20 mouse cellular contexts compared by ENCODE assay signal in genomic region chr14:118867366-118867765, GRCm38 (mm10).
"Had no signal": no experiment of that assay in that cellular context is flagged by ENCODE, and none has a peak within 500 bp of the region (broad histone marks: within the 10 kb centered on the region; RNA-seq: fewer than 3 reads in every experiment).

No protein-coding gene starts in this region.

- H3K9me3 ChIP-seq: kidney, embryonic 15.5 days; limb, embryonic 10.5 days; limb, embryonic 13.5 days; liver, embryonic 12.5 days; liver, embryonic 15.5 days; midbrain, embryonic 12.5 days; midbrain, embryonic 15.5 days; neural tube, embryonic 12.5 days; neural tube, embryonic 15.5 days had no signal

- H3K4me3 ChIP-seq: kidney, embryonic 15.5 days; limb, embryonic 10.5 days; limb, embryonic 13.5 days; liver, embryonic 12.5 days; liver, embryonic 15.5 days; midbrain, embryonic 12.5 days; midbrain, embryonic 15.5 days; neural tube, embryonic 12.5 days; neural tube, embryonic 15.5 days had no signal

- H3K36me3 ChIP-seq: kidney, embryonic 15.5 days; limb, embryonic 10.5 days; liver, embryonic 12.5 days; liver, embryonic 15.5 days; midbrain, embryonic 12.5 days; midbrain, embryonic 15.5 days; neural tube, embryonic 15.5 days had no signal

- H3K27me3 ChIP-seq: limb, embryonic 13.5 days; liver, embryonic 12.5 days; midbrain, embryonic 12.5 days; midbrain, embryonic 15.5 days; neural tube, embryonic 12.5 days; neural tube, embryonic 15.5 days had no signal

- H3K4me2 ChIP-seq: kidney, embryonic 15.5 days; limb, embryonic 13.5 days; liver, embryonic 12.5 days; liver, embryonic 15.5 days; midbrain, embryonic 12.5 days; midbrain, embryonic 15.5 days; neural tube, embryonic 12.5 days; neural tube, embryonic 15.5 days had no signal

- DNase-seq: kidney, adult 8-10 months; kidney, postnatal 14 days; kidney, postnatal 4 days; liver; lung, adult 18-20 months; lung, postnatal 14 days; thymus, adult 2 months; thymus, postnatal 14 days had no signal

- ATAC-seq: intestine, postnatal 0 days; liver, embryonic 12.5 days; midbrain, embryonic 15.5 days had no signal

- H3K9ac ChIP-seq: kidney, embryonic 15.5 days; limb, embryonic 13.5 days; liver, embryonic 12.5 days; liver, embryonic 15.5 days; midbrain, embryonic 12.5 days; midbrain, embryonic 15.5 days; neural tube, embryonic 12.5 days; neural tube, embryonic 15.5 days had no signal

- H3K4me1 ChIP-seq: kidney, embryonic 15.5 days; midbrain, embryonic 15.5 days; neural tube, embryonic 12.5 days; neural tube, embryonic 15.5 days had no signal

- H3K27ac ChIP-seq: kidney, embryonic 15.5 days; limb, embryonic 10.5 days; limb, embryonic 13.5 days; liver, embryonic 12.5 days; liver, embryonic 15.5 days; macrophage; midbrain, embryonic 12.5 days; midbrain, embryonic 15.5 days; neural tube, embryonic 12.5 days; neural tube, embryonic 15.5 days; stomach, postnatal 0 days had no signal
